Mouse (Mus musculus) gastrocnemius, adult 2 months (tissue): Measurements from ENCODE around the gene H2-DMa. TPM values are rescaled to one million over a fixed set of nuclear protein-coding genes. Genes with fewer than 3 reads are reported as not detected.

Experiments
- DNase-seq: peaks from one replicate; pipeline ENCODE4 v3.0.0; 2022
- H3K27ac ChIP-seq: fragments of 200-600 bp; 2 replicates; pipeline ENCODE4 v1.8.1; 2022; ENCODE audit warnings: mild to moderate bottlenecking
- H3K4me3 ChIP-seq: fragments of 200-600 bp; 2 replicates; pipeline ENCODE4 v1.8.1; 2022; ENCODE audit warnings: mild to moderate bottlenecking, moderate library complexity
- CTCF ChIP-seq: fragments of 200-600 bp; IDR thresholded peaks from 2 replicates; pipeline ENCODE4 v1.8.1; 2022; ENCODE audit warnings: antibody characterized with exemption, mild to moderate bottlenecking, moderate library complexity
- intact Hi-C: fragments of 180-260 bp; cut with DNase I; formaldehyde crosslinking; loops from one replicate; pipeline ENCODE4 v1.15.1; 2025
- total RNA-seq, 2 experiments: library from RNA; stranded (reverse); gene quantifications; 2 replicates each; pipeline ENCODE4 v1.2.3; 2021

Gene H2-DMa
- total RNA-seq, 2 experiments from 2014 or later = 3.0 to 3.1 TPM

GRCm38 (mm10) chr17:34179913-34180859 is 60.8 kb downstream of the H2-DMa start:
- no peak for TF ChIP-seq CTCF
- DNase-seq = no peak
- H3K27ac ChIP-seq = no peak overlapping the region
- intact Hi-C loops = loop anchor here (10.0 kb wide), 1 partner anchor 125 kb away; the partner anchor contains the start of gene H2-Eb1
- H3K4me3 ChIP-seq = no peak overlapping the region

GRCm38 (mm10) chr17:34183564-34184219 is 64.4 kb downstream of the H2-DMa start:
- no peak overlapping the region for H3K4me3 ChIP-seq
- intact Hi-C loops = no loop called here
- no peak for DNase-seq
- no peak for TF ChIP-seq CTCF
- no peak overlapping the region for H3K27ac ChIP-seq

DNA sequence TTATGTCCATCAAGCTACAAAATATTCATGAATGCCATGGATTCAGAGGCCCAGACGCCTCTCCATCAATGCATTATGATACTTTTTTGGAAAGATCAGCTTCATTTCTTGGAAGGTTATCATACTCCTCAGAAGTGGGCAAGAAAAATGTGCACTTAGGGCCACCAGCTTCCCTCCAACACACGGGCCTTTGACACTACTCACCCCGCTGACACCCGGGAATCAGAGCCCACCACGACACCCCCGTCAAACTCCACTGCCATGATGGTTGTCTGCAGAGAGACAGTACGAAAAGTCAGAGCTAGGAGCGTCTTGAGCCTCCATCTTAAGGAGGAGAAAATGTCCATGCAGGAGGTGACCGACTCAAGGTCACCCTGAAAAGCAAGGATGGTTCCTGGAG is 66.2 kb downstream of the H2-DMa start:
- TF ChIP-seq CTCF = no peak
- Histone ChIP-seq H3K4me3 (no peak overlapping the region), H3K27ac (no peak overlapping the region)
- no peak for DNase-seq
- intact Hi-C loops = no loop called here

DNA sequence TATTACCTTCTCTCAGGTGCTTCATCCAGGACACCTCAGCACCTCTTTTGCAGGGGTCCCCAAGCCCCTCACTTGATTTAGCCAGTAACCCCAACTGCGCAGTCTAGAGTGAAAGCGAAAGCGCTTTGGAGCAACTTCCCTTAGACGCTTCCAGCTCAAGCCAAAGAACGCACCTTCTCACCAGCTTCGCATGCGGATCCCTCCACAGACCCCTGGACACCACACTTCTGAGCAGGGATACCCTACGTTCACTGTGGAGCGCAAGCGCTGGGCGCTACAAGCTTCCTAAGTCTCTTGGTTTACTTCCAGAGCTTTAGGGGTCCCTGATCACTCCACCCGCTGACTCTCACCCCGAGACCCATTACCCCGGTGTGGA is 67.5 kb downstream of the H2-DMa start:
- Histone ChIP-seq H3K27ac (peak overlapping the region; percentile 89), H3K4me3 (peak overlapping the region; percentile 88)
- no peak for TF ChIP-seq CTCF
- intact Hi-C loops = no loop called here
- no peak for DNase-seq

DNA sequence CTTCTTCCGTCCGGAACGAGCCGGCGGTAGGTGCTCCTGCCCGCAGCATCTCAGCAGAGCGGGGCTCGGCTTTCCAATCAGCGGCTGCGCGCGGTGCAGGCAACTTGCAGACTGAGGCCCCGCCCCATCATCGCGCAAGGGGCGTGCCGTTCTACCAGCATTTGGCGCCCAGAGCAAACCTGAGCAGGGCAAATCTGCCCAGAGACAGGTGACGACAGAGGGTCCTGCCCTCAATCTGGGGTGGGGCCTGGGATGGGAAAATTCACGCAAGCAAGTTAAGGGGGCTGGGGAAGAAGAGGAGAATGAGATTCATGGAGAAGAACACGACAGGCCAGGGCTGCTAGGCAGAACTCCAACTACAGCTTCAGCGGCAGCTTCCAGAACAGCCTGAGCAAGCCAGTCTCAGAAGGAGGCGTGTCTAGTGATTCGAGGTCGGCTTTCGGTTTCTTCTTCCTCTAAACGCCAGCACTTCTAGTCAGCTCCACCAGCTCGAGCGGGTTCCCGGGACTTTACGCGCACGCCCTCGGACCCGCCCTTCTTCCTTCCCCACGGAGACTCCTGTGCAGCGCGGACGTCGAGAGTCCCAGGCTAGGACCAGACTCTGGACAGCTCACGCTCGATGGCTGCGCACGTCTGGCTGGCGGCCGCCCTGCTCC is 68.0 kb downstream of the H2-DMa start, which contains the start of the genes Tap1 and Psmb9:
Gene Tap1, plus strand, starts transcription at position 293 of the 656 bp plus-strand sequence.
Gene Psmb9, minus strand, starts transcription at position 504 of the 656 bp plus-strand sequence.
- no peak for TF ChIP-seq CTCF
- intact Hi-C loops = no loop called here
- H3K27ac ChIP-seq = peak within 1 kb of the TSS; percentile 89
- DNase-seq = peak; percentile 98
- peak within 1 kb of the TSS; percentile 88 for H3K4me3 ChIP-seq

GRCm38 (mm10) chr17:34188010-34188409 is 68.7 kb downstream of the H2-DMa start:
- peak overlapping the region; percentile 89 for H3K27ac ChIP-seq
- no peak for TF ChIP-seq CTCF
- H3K4me3 ChIP-seq = peak overlapping the region; percentile 88
- no peak for DNase-seq
- intact Hi-C loops = no loop called here

Other genes with a start within 250 kb of the H2-DMa start
- gene Gm7029, start 245.7 kb upstream of the H2-DMa start, total RNA-seq = not detected
- under 1 TPM; 0.23 to 0.33 TPM for gene Kifc1, start 228.9 kb upstream of the H2-DMa start, total RNA-seq
- gene Platr17, start 214.4 kb upstream of the H2-DMa start, total RNA-seq = not detected
- gene Daxx, start 210.1 kb upstream of the H2-DMa start, total RNA-seq = 10 to 100 TPM; 13.3 to 13.9 TPM
- 10 to 100 TPM; 34.0 to 44.4 TPM for gene Tapbp, start 203.6 kb upstream of the H2-DMa start, total RNA-seq
- 10 to 100 TPM; 14.5 to 14.8 TPM for gene Zbtb22, start 203.6 kb upstream of the H2-DMa start, total RNA-seq
- gene Rgl2, start 190.0 kb upstream of the H2-DMa start, total RNA-seq = 10 to 100 TPM; 31.4 to 34.0 TPM
- 10 to 100 TPM; 51.2 to 67.6 TPM for gene Pfdn6, start 179.2 kb upstream of the H2-DMa start, total RNA-seq
- 1 to 10 TPM; 8.6 to 8.8 TPM for gene Wdr46, start 178.9 kb upstream of the H2-DMa start, total RNA-seq
- gene B3galt4, start 168.1 kb upstream of the H2-DMa start, total RNA-seq = 1 to 10 TPM; 1.3 to 1.4 TPM
- gene Vps52, start 163.7 kb upstream of the H2-DMa start, total RNA-seq = 10 to 100 TPM; 31.7 to 33.4 TPM
- gene Rps18, start 163.5 kb upstream of the H2-DMa start, total RNA-seq = 100 to 1,000 TPM; 364 to 443 TPM
- 10 to 100 TPM; 28.2 to 41.1 TPM for gene H2-K1, start 119.2 kb upstream of the H2-DMa start, total RNA-seq
- gene Ring1, start 94.9 kb upstream of the H2-DMa start, total RNA-seq = 10 to 100 TPM; 11.6 to 12.8 TPM
- 10 to 100 TPM; 69.9 to 82.3 TPM for gene H2-Ke6, start 91.5 kb upstream of the H2-DMa start, total RNA-seq
- 10 to 100 TPM; 44.6 to 49.5 TPM for gene Slc39a7, start 87.9 kb upstream of the H2-DMa start, total RNA-seq
- gene Rxrb, start 87.7 kb upstream of the H2-DMa start, total RNA-seq = 10 to 100 TPM; 40.5 to 41.7 TPM
- 1 to 10 TPM; 3.0 to 9.6 TPM for gene Col11a2, start 80.1 kb upstream of the H2-DMa start, total RNA-seq
- gene H2-Oa, start 27.2 kb upstream of the H2-DMa start, total RNA-seq = not detected
- gene Brd2, start 3.1 kb downstream of the H2-DMa start, total RNA-seq = 10 to 100 TPM; 70.3 to 88.9 TPM
- gene H2-DMb2, start 23.8 kb downstream of the H2-DMa start, total RNA-seq = under 1 TPM; 0.46 to 0.47 TPM
- gene H2-DMb1, start 33.5 kb downstream of the H2-DMa start, total RNA-seq = under 1 TPM; 0.38 to 0.61 TPM
- 1 to 10 TPM in 1 of 2 experiments, under 1 TPM in 1; 0.74 to 1.5 TPM for gene Tap1, start 68.0 kb downstream of the H2-DMa start, total RNA-seq
- gene Psmb9, start 68.2 kb downstream of the H2-DMa start, total RNA-seq = 1 to 10 TPM; 1.4 to 1.7 TPM
- 1 to 10 TPM; 2.2 to 3.4 TPM for gene Psmb8, start 78.2 kb downstream of the H2-DMa start, total RNA-seq
- gene Tap2, start 84.0 kb downstream of the H2-DMa start, total RNA-seq = 1 to 10 TPM; 4.9 to 7.5 TPM
- under 1 TPM in 1 of 2 experiments, not detected in 1; 0.11 TPM for gene H2-Ob, start 119.4 kb downstream of the H2-DMa start, total RNA-seq
- 1 to 10 TPM; 3.1 to 4.7 TPM for gene H2-Ab1, start 138.1 kb downstream of the H2-DMa start, total RNA-seq
- gene H2-Aa, start 168.3 kb downstream of the H2-DMa start, total RNA-seq = 1 to 10 TPM; 5.3 to 6.0 TPM
- gene H2-Eb1, start 186.3 kb downstream of the H2-DMa start, total RNA-seq = 1 to 10 TPM; 3.4 to 4.9 TPM
- not detected for gene H2-Eb2, start 206.1 kb downstream of the H2-DMa start, total RNA-seq
- under 1 TPM; 0.18 to 0.20 TPM for gene Btnl2, start 235.3 kb downstream of the H2-DMa start, total RNA-seq